Mouse (Mus musculus) MEL (cell line): Measurements from ENCODE around the gene C3.

Experiments
- CHD2 ChIP-seq: IDR thresholded peaks from 2 replicates; pipeline ENCODE4 v1.6.1; 2011; ENCODE audit warnings: low read length, improper control_type of control experiment
- MAX ChIP-seq: IDR thresholded peaks from 2 replicates; pipeline ENCODE4 v1.6.1; 2011; ENCODE audit warnings: low read length, improper control_type of control experiment
- MEF2A ChIP-seq: IDR thresholded peaks from 2 replicates; pipeline ENCODE4 v1.6.1; 2014; ENCODE audit warnings: low read depth, mild to moderate bottlenecking, inconsistent platforms, low read length, improper control_type of control experiment; ENCODE audit not compliant: poor library complexity, insufficient replicate concordance, severe bottlenecking; ENCODE audit errors: extremely low read depth
- ZMIZ1 ChIP-seq: IDR thresholded peaks from 2 replicates; pipeline ENCODE4 v1.6.1; 2012; ENCODE audit warnings: low read depth, mild to moderate bottlenecking, inconsistent platforms, low read length, improper control_type of control experiment, moderate library complexity
- ZNF384 ChIP-seq: IDR thresholded peaks from 2 replicates; pipeline ENCODE4 v1.6.1; 2012; ENCODE audit warnings: low read depth, mild to moderate bottlenecking, inconsistent platforms, low read length, improper control_type of control experiment

GRCm38 (mm10) chr17:57271301-57271700, 43.4 kb upstream of the C3 start:
- no peak for TF ChIP-seq MEF2A
- TF ChIP-seq ZMIZ1, result no peak
- no peak for TF ChIP-seq ZNF384
- TF ChIP-seq CHD2, result no peak
- TF ChIP-seq MAX, result no peak
